Mouse (Mus musculus) liver, adult 2 months (tissue): ENCODE measurements around the gene Vegfb. TPM values are rescaled to one million over a fixed set of nuclear protein-coding genes. Genes with fewer than 3 reads are reported as not detected.

ENCODE experiments used
- DNase-seq: peaks from one replicate; pipeline ENCODE4 v3.0.0-alpha.2; 2011; ENCODE audit warnings: low read depth, low spot score; ENCODE audit errors: extremely low read depth
- H3K27ac ChIP-seq: fragments of 200-500 bp; replicated peaks from 2 replicates; pipeline ENCODE4 v1.5.1; 2012; ENCODE audit warnings: low read depth, mild to moderate bottlenecking, control low read depth, inconsistent platforms, low read length; ENCODE audit not compliant: insufficient read depth
- H3K27me3 ChIP-seq: fragments of 200-500 bp; 2 replicates; pipeline ENCODE4 v1.6.1; 2012; ENCODE audit warnings: mild to moderate bottlenecking, moderate library complexity, low read length, inconsistent platforms; ENCODE audit not compliant: control insufficient read depth, insufficient read depth
- H3K36me3 ChIP-seq: fragments of 200-500 bp; 2 replicates; pipeline ENCODE4 v1.6.1; 2012; ENCODE audit warnings: low read length, inconsistent platforms; ENCODE audit not compliant: control insufficient read depth, insufficient read depth
- H3K4me1 ChIP-seq: fragments of 200-500 bp; 2 replicates; pipeline ENCODE4 v1.6.1; 2011; ENCODE audit warnings: low read length; ENCODE audit not compliant: control insufficient read depth, insufficient read depth
- H3K4me3 ChIP-seq: fragments of 200-500 bp; 2 replicates; pipeline ENCODE4 v1.5.1; 2011; ENCODE audit warnings: low read depth, mild to moderate bottlenecking, control low read depth, low read length, moderate library complexity; ENCODE audit not compliant: insufficient read depth
- H3K79me2 ChIP-seq: fragments of 200-500 bp; 2 replicates; pipeline ENCODE4 v1.6.1; 2012; ENCODE audit warnings: inconsistent platforms, mild to moderate bottlenecking, low read length, moderate library complexity; ENCODE audit not compliant: control insufficient read depth, insufficient read depth
- H3K9ac ChIP-seq: fragments of 200-500 bp; 2 replicates; pipeline ENCODE4 v1.6.1; 2012; ENCODE audit warnings: low read depth, mild to moderate bottlenecking, control low read depth, inconsistent platforms, low read length
- CTCF ChIP-seq: fragments of 200-500 bp; IDR thresholded peaks from 2 replicates; pipeline ENCODE4 v1.5.1; 2011; ENCODE audit warnings: low read depth, low read length, control low read depth
- POLR2A ChIP-seq: fragments of 200-500 bp; IDR thresholded peaks from 2 replicates; pipeline ENCODE4 v1.6.1; 2011; ENCODE audit warnings: low read length, control low read depth; ENCODE audit not compliant: insufficient read depth; ENCODE audit errors: extremely low read depth
- WGBS: fragments of 180-500 bp; shearing (Covaris S2); methylation state at CpG from one replicate; pipeline ENCODE4 v1.1.7; 2018; 5-methylcytosine and 5-hydroxymethylcytosine counted together
- polyA plus RNA-seq: library from polyadenylated mRNA; depleted of rRNA; stranded (reverse); fragments of >200 nt; gene quantifications from 2 replicates; pipeline ENCODE4 v1.2.3, GENCODE M21; 2012
- total RNA-seq: library from RNA; depleted of rRNA; stranded (reverse); fragments of >200 nt; gene quantifications from 2 replicates; pipeline ENCODE4 v1.2.3, GENCODE M21; 2014

The Vegfb gene
- total and polyA plus RNA-seq, 2 experiments, result 1.9 to 20.4 TPM

DNA sequence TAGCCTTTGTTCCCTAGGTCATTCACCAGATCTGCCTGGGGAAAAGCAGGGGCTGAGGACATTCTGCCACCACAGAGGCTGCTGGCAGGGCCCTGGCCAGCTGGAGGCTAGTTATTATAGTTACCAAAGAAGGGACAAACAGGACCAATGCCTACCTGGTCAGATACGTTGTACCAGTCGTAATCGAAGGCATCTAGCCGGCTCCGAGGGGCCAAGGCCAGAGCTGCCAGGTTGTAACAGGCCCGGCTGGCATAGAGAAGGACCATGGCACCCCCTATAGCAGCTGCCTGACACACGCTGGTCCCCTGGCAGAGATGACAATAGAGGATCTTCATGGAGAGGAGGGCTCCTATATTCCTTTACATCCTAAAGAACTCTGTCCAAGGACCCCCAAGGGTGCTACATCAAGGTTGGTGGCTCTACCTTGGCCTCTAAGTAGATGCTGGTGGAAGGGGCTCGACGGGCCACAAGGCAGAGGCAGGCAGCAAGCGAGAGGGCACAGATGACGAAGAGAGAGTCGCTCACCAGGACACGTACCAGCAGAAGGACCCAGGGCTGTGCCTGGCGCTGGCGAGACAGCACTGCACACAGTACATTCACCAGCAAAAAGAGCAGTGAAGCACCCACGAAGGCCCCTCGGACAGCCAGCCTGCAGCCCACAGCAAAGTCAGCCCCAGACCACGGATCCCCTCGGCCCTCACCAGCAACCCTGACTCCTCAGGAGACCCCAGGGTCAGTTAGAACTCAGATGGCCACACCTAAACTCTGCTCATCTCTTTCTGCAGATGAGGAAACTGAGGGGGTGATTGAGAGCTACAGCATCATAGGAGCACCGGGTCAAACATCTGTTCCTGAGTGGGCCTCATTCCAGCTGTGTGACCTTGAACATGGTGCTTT is 48.1 kb downstream of the Vegfb start:
- TF ChIP-seq CTCF, result no peak
- no peak for TF ChIP-seq POLR2A
- 90% methylated on average over 20 of the region's 20 CpGs for WGBS
- no peak overlapping the region for H3K9ac ChIP-seq

DNA sequence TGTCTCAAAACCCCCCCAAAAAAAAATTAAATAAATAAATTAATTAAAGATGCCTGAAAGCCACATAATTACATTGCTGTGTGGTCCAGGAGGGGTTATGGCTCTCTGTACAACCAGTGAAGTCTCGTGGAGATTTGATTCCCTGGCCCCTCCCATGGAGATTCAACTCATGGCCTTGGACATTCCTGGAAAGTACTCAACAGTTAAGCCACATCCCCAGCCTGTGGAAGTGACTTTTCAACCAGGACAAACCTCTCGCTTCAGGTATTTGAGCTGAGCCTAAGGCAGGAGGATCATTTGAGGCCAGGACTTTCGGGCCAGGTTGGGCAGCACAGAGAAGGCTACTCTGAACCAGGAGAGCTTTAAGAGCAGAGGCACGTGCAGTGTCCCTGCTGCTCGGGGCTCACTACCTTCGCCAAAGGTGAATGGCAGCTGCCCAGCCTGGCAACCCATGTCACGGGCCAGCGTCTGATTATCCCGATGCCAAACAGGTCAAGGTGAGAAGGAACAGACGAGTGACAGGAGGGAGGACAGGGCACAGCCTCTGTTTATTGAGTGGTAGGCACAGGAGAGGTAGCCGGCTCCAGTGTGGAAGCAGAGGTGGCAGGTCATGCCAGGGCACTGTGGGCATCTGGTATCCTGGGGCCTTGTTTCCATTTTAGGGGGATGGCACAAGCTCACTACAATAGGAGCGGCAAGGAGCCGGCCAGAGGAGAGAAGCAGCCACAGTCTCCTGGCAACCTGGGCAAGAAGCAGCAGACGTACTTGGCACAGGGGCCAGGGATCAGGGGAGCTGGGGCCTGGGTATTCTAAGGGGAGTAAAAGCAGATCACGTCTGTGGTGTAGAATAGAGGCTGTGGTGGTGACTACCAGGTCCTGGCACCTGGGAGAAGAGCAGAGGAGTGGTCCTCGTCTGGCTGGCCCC is 49.6 kb downstream of the Vegfb start:
- Histone ChIP-seq H3K36me3 (no peaks in the 10 kb centered on the region), H3K4me3 (no peak overlapping the region), H3K27ac (peak overlapping the region; percentile 52), H3K4me1 (peaks cover 21% of the 10 kb centered on the region), H3K9ac (no peak overlapping the region), H3K79me2 (peaks cover 4% of the 10 kb centered on the region), H3K27me3 (peaks cover 10% of the 10 kb centered on the region)
- DNase-seq, result peak; percentile 90
- 30% methylated on average over 16 of the region's 16 CpGs for WGBS
- TF ChIP-seq CTCF (no peak), POLR2A (no peak)

More for the DNA sequence above, 48.1 kb downstream of the Vegfb start:
- no peaks in the 10 kb centered on the region for H3K36me3 ChIP-seq
- H3K4me1 ChIP-seq, result peaks cover 23% of the 10 kb centered on the region
- peaks cover under 1% of the 10 kb centered on the region for H3K27me3 ChIP-seq
- no peak overlapping the region for H3K4me3 ChIP-seq
- H3K27ac ChIP-seq, result no peak overlapping the region
- peaks cover 8% of the 10 kb centered on the region for H3K79me2 ChIP-seq
- DNase-seq, result no peak

DNA sequence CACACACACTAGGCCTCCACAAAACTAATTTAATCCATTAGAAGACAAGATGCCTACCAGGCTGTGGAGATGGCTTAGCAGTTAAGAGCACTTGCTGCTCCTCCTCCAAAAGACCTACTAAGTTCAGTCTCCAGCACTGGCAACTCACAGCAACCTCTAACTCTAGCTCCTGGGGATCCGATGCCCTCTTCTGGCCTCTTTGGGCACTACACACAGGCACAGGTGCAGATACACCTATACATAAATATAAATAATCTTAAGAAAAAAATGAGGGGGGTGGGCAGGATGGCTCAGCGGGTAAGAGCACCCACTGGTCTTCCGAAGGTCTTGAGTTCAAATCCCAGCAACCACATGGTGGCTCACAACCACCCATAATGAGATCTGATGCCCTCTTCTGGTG is 51.2 kb downstream of the Vegfb start:
- H3K9ac ChIP-seq, result no peak overlapping the region
- no peaks in the 10 kb centered on the region for H3K36me3 ChIP-seq
- H3K27me3 ChIP-seq, result peaks cover 10% of the 10 kb centered on the region
- peak; percentile 56; the same call in 1 of the 2 replicates for TF ChIP-seq CTCF
- TF ChIP-seq POLR2A, result no peak
- H3K4me3 ChIP-seq, result no peak overlapping the region
- H3K79me2 ChIP-seq, result no peaks in the 10 kb centered on the region
- peaks cover 20% of the 10 kb centered on the region for H3K4me1 ChIP-seq
- H3K27ac ChIP-seq, result no peak overlapping the region
- no peak for DNase-seq
- WGBS, result 44% methylated on average over 3 of the region's 3 CpGs

DNA sequence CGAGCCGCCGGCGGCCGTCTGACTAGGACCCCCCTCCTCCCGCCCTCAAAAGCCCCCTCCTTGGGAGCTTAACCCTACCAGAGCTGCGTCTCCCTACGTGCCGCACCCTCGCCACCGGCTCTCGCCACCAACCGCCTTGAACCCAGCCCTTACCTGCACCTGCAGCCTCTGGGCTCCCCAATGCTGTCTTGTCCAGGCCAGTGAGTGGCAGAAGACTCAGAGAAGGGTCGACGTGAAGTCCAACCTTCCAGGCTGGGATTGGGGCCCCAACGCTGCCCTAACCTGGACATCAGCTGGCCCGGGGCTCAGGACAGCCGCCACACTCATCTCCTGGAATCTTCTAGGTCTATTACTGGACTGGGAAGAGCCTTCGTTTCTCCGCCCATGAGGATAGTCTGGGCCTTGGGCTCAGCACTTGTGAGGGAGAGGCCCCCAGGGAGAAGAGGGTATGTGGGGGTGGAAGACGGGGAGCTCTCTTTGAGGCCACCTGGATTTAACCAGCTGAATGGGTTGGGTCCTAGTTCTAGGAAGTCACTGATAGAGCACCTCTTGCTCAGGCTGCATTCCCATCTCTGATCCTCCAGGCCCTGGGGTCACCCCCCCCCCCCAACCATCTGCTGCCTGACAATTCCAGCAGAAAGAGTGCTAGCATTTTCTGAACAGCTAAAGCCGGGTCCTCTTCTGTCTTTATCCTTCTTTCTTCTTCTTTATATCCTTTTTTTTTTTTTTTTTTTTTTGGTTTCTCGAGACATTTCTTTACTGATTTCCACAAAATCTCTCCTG is 53.1 kb downstream of the Vegfb start, which contains the start of gene Kcnk4:
Gene Kcnk4 (minus strand): TSS at position 321 of the 783 bp plus-strand sequence.
- 24% methylated on average over 23 of the region's 23 CpGs for WGBS
- TF ChIP-seq POLR2A, result no peak
- no peak for TF ChIP-seq CTCF

DNA sequence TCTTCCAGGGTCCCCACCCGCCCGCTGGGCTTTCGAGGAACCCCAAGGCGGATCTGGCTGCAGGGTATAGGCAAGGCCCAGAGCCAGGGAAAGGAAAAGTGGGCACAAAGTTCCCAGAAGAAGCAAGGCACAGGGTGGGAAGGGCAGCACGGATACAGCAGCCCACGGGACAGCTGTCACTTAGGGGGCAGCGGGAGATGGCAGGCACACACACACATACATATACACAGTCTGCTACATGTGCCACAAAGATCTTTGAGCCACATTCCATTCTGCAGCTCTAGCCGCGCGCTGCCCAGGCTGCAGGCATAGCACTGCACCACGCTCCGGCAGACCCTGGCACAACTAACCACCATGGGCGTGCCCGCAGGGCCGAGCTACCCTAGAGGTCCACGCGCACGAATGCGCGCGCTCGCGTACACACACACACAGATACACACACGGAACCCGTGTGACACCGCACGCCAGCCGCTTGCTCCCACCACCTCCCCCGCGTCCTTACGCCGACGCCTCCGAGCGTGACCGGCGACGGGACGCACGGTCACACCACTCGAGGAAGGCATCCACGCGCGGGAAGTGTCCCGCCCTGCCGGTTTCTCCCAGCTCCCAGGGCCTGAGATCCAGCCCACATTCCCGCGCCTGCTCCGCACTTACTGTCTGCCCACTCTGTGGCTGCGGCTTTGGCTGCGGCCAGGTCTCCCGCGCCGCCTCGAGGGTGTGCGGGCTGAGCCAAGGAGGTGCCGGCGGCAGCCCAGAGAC is 53.8 kb downstream of the Vegfb start:
- Histone ChIP-seq H3K9ac (peak overlapping the region; percentile 38; the same call in 1 of the 2 replicates), H3K79me2 (no peaks in the 10 kb centered on the region), H3K4me1 (peaks cover 13% of the 10 kb centered on the region), H3K27me3 (peaks cover 10% of the 10 kb centered on the region), H3K27ac (no peak overlapping the region), H3K36me3 (no peaks in the 10 kb centered on the region), H3K4me3 (peak overlapping the region; percentile 27; the same call in 1 of the 2 replicates)
- no peak for DNase-seq
- TF ChIP-seq POLR2A (no peak), CTCF (no peak)
- WGBS, result 13% methylated on average over 58 of the region's 58 CpGs

More for the DNA sequence above, 53.1 kb downstream of the Vegfb start, which contains the start of gene Kcnk4:
- Histone ChIP-seq H3K4me1 (peaks cover 14% of the 10 kb centered on the region), H3K27me3 (peaks cover 10% of the 10 kb centered on the region), H3K4me3 (peak within 1 kb of the TSS; percentile 27; the same call in 1 of the 2 replicates), H3K36me3 (no peaks in the 10 kb centered on the region), H3K27ac (no peak within 1 kb of the TSS), H3K9ac (peak within 1 kb of the TSS; percentile 38; the same call in 1 of the 2 replicates), H3K79me2 (no peaks in the 10 kb centered on the region)
- no peak for DNase-seq
